Mouse (Mus musculus) testis, adult 2 months (tissue): Measurements from ENCODE around the gene Ugt2b34.

Experiments used
- CTCF ChIP-seq: fragments of 200-500 bp; IDR thresholded peaks from 2 replicates; pipeline ENCODE4 v1.5.1; 2012; ENCODE audit warnings: low read depth, mild to moderate bottlenecking, inconsistent platforms, low read length, moderate library complexity; ENCODE audit not compliant: control insufficient read depth, insufficient read depth, insufficient replicate concordance
- POLR2A ChIP-seq: fragments of 200-500 bp; IDR thresholded peaks from 2 replicates; pipeline ENCODE4 v1.6.1; 2012; ENCODE audit warnings: low read depth, mild to moderate bottlenecking, inconsistent platforms, low read length, moderate library complexity; ENCODE audit not compliant: control insufficient read depth

DNA sequence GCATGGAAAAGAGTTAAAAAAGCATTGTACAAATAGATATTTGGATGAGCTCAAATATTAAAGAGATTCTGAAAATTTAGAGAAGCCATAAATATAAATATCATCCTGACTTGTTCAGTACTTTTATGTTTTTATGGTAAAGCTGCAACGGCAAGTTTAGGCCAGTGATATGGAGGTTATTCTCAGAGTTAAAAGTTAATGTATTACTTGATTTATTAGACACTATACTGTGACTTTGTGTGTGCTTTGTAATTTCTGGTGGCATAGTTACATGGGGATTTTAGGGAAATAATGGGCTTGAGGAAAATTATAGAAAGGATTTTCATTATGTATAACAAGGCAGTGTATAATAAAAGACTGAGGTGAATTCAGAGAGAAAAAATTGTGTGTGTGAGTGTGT lies 19.7 kb downstream of the Ugt2b34 start:
- TF ChIP-seq CTCF (no peak), POLR2A (no peak)
